Mouse (Mus musculus) stomach, postnatal 0 days (tissue): ENCODE results near the gene Celsr3. TPM values are rescaled to one million over a fixed set of nuclear protein-coding genes. Genes with fewer than 3 reads are reported as not detected.

ENCODE experiments used
- ATAC-seq: fragments of 200-750 bp; cut with Nextera tagmentation; 2 replicates; pipeline ENCODE4 v1.8.0; 2017; ENCODE audit not compliant: low FRiP score, low TSS enrichment
- DNase-seq: peaks from one replicate; pipeline ENCODE4 v3.0.0-alpha.2; 2016; ENCODE audit warnings: low spot score
- H3K27ac ChIP-seq: fragments of 300-500 bp; sonication (generic); replicated peaks from 2 replicates; pipeline ENCODE4 v1.5.1; 2014; ENCODE audit warnings: mild to moderate bottlenecking, control low read depth
- H3K27me3 ChIP-seq: fragments of 300-500 bp; sonication (generic); 2 replicates; pipeline ENCODE4 v1.6.1; 2014; ENCODE audit warnings: low read length; ENCODE audit not compliant: control insufficient read depth, insufficient read depth
- H3K36me3 ChIP-seq: fragments of 300-500 bp; sonication (generic); 2 replicates; pipeline ENCODE4 v1.6.1; 2014; ENCODE audit warnings: low read length, mixed read lengths; ENCODE audit not compliant: control insufficient read depth, insufficient read depth
- H3K4me1 ChIP-seq: fragments of 300-500 bp; sonication (generic); replicated peaks from 2 replicates; pipeline ENCODE4 v1.6.1; 2014; ENCODE audit warnings: antibody characterized with exemption; ENCODE audit not compliant: control insufficient read depth, insufficient read depth
- H3K4me2 ChIP-seq: fragments of 300-500 bp; sonication (generic); replicated peaks from 2 replicates; pipeline ENCODE4 v1.6.1; 2014; ENCODE audit warnings: low read depth, mild to moderate bottlenecking, control low read depth, moderate library complexity
- H3K4me3 ChIP-seq: fragments of 300-500 bp; sonication (generic); 2 replicates; pipeline ENCODE4 v1.5.1; 2014; ENCODE audit warnings: low read depth, low read length, control low read depth
- H3K9ac ChIP-seq: fragments of 300-500 bp; sonication (generic); 2 replicates; pipeline ENCODE4 v1.6.1; 2014; ENCODE audit warnings: mild to moderate bottlenecking, low read length, control low read depth, mixed read lengths
- H3K9me3 ChIP-seq: fragments of 300-500 bp; sonication (generic); 2 replicates; pipeline ENCODE4 v1.6.1; 2016; ENCODE audit warnings: low read length; ENCODE audit not compliant: control insufficient read depth
- CTCF ChIP-seq: IDR thresholded peaks from 2 replicates; pipeline ENCODE4 v1.5.1; 2016; ENCODE audit warnings: antibody characterized with exemption, low read depth, mild to moderate bottlenecking, moderate library complexity
- EP300 ChIP-seq: optimal IDR thresholded peaks from 2 replicates; pipeline ENCODE3; 2016; ENCODE audit warnings: antibody characterized with exemption
- WGBS: fragments of 180-500 bp; shearing (Covaris S2); extraction: QIAGEN DNeasy Blood & Tissue Kit; methylation state at CpG from one replicate; pipeline ENCODE4 v1.1.7; 2014; 5-methylcytosine and 5-hydroxymethylcytosine counted together
- polyA plus RNA-seq: library from polyadenylated mRNA; unstranded; fragments of >200 nt; fragmentation: Nextera tagmentation; extraction: Ambion mirVana; gene quantifications from 2 replicates; pipeline ENCODE4 v1.2.1, GENCODE M21; 2015

Gene Celsr3
- polyA plus RNA-seq = 0.15 and 0.22 TPM in 2 replicates

DNA sequence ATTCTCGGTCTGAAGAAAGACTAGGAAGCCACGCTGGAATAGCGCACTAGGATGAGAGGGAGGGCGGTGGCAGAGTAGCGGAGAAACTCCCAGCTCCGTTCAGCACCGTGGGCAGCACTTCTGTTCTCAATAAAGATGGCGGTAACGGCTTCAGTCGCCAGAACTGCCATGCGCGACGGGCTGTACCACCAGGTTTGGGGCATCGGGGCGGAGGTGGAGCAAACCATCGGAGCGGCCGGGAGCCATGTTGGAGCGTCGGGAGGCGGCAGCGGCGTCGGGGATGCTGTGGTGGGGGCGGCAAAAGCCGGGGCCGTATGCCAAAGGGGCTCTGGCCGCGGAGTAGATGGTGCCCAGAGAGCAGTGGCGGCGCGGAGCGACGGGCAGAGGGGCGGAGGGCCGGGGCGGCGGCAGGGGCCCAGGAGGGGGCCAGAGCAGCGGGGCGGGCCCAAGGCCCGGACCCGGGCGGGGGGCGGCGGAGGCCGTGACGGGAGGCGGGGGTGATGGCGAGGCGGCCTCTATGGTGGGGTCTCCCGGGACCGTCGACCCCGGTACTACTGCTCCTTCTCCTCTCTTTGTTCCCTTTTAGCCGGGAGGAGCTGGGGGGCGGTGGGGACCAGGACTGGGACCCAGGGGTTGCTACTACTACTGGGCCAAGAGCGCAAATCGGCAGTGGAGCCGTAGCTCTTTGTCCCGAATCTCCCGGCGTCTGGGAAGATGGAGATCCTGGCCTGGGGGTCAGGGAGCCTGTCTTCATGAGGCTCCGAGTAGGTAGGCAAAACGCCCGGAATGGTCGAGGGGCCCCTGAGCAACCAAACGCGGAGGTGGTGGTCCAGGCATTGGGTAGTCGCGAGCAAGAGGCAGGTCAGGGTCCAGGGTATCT lies at the start of gene Celsr3:
Celsr3 (plus strand) TSS at position 501 of the 880 bp plus-strand sequence.
- DNase-seq = peak; percentile 82
- Histone ChIP-seq H3K27ac (no peak within 1 kb of the TSS), H3K36me3 (no peaks in the 10 kb centered on the region), H3K4me3 (peak within 1 kb of the TSS; percentile 31), H3K4me2 (peak within 1 kb of the TSS; percentile 69), H3K27me3 (peaks cover 21% of the 10 kb centered on the region), H3K9me3 (no peaks in the 10 kb centered on the region), H3K9ac (no peak within 1 kb of the TSS), H3K4me1 (0 out of 2 replicates have a peak, but pooled peaks cover 5% of the 10 kb centered on the region)
- TF ChIP-seq EP300 (no peak), CTCF (no peak)
- ATAC-seq = peak; percentile 45; the same call in 1 of the 2 replicates
- 2% methylated on average over 52 of the region's 70 CpGs for WGBS

DNA sequence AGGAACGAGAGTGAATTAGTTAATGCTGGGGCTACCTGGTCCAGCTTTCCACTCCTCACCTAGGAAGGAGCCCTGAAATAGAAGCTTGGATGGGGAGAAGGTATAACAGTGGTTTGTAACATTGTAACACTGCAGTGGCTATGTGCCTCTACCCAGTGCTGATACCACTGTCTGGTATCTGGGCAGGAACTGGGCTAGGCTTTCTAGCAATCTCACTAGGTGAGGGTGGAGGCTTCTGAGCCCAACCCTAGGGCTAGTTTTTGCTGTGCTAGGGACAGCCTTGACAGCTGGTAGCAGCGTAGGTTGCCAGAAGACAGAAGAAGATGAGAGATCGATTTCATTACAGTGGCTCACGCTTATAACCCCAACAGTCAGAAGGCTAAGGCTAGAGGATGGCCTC lies 49.5 kb upstream of the Celsr3 start:
- Histone ChIP-seq H3K9me3 (no peaks in the 10 kb centered on the region), H3K36me3 (no peaks in the 10 kb centered on the region), H3K27me3 (no peaks in the 10 kb centered on the region), H3K27ac (no peak overlapping the region), H3K9ac (no peak overlapping the region), H3K4me3 (no peak overlapping the region), H3K4me1 (peaks cover 4% of the 10 kb centered on the region; the same call in 1 of the 2 replicates), H3K4me2 (no peak overlapping the region)
- TF ChIP-seq CTCF (no peak), EP300 (no peak)
- peak; percentile 43 for DNase-seq
- WGBS = 74% methylated on average over 4 of the region's 4 CpGs
- ATAC-seq = peak; percentile 92

DNA sequence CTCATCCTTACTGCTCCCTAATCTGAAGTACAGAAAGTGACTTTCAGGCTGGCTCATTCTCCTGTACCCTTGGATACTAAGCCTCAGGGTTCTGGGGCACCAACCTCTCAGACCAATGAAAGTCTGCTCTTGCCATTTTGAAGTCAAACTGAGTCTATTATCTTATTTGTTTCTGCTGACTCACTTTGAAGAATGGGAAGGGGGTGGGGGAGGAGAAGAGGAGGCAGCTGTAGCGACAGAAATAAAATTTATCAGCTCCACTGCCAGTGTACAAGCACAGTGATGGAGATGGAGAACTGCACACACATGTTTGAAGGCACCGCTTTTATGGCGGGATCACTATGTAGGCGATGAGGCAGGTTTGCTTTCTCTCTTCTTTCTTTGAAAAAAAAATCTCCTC lies 48.8 kb upstream of the Celsr3 start:
- ATAC-seq (no peak), DNase-seq (no peak)
- TF ChIP-seq CTCF (no peak), EP300 (no peak)
- Histone ChIP-seq H3K4me1 (peaks cover 4% of the 10 kb centered on the region; the same call in 1 of the 2 replicates), H3K9me3 (no peaks in the 10 kb centered on the region), H3K27ac (no peak overlapping the region), H3K4me2 (no peak overlapping the region), H3K4me3 (no peak overlapping the region), H3K36me3 (no peaks in the 10 kb centered on the region), H3K9ac (no peak overlapping the region), H3K27me3 (no peaks in the 10 kb centered on the region)
- WGBS = 73% methylated on average over 4 of the region's 4 CpGs

DNA sequence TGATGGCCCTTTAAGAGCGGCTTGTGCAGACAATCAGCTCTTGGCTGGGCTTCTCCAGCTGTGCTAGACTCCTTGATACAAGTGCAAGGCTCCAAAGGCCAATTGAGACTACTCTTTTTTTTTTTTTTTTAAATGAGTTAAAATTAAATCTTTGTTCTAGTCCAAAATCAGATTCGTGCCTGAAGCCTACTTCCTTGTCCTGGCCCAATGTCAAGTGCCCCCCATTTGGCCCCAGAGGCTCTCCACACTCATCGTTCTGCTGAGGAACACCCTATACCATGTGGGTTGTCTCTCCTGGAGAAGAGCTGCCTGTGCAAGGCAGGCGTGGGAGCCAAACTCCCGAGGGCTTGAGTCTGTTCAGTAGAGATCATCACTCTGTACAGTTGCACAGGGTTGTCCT lies 45.2 kb upstream of the Celsr3 start:
- H3K27ac ChIP-seq = no peak overlapping the region
- H3K36me3 ChIP-seq = no peaks in the 10 kb centered on the region
- ATAC-seq (no peak), DNase-seq (no peak)
- no peaks in the 10 kb centered on the region; the same call in none of the 2 replicates for H3K4me1 ChIP-seq
- no peak overlapping the region for H3K4me3 ChIP-seq
- H3K9me3 ChIP-seq = no peaks in the 10 kb centered on the region
- no peak overlapping the region for H3K4me2 ChIP-seq
- 37% methylated on average over 5 of the region's 5 CpGs for WGBS
- TF ChIP-seq CTCF = no peak
- TF ChIP-seq EP300 = no peak
- H3K9ac ChIP-seq = no peak overlapping the region
- no peaks in the 10 kb centered on the region for H3K27me3 ChIP-seq

DNA sequence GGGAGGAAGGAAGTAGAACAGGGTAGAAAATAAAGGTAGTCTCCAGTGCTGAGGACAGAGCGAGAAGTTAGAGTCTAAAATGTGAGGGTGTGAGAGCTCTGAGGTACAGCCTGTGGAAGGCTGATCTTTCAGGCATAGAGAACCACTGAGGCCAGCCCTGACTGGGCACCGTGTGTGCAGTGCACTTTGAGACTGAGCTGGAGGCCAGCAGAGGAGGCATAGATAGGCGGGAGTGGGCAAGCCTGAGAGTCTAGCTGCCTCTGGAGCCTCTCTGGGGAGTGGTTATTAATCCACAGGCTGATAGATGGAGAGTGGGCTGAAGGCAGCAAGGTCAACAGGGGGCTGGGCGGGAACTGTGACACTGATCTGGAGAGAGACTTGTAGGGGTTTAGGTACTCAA lies 44.2 kb upstream of the Celsr3 start:
- no peak overlapping the region for H3K9ac ChIP-seq
- no peak for ATAC-seq
- no peaks in the 10 kb centered on the region; the same call in none of the 2 replicates for H3K4me1 ChIP-seq
- no peak overlapping the region for H3K4me2 ChIP-seq
- WGBS = 50% methylated on average over 4 of the region's 4 CpGs
- TF ChIP-seq CTCF (no peak), EP300 (no peak)
- H3K36me3 ChIP-seq = no peaks in the 10 kb centered on the region
- H3K9me3 ChIP-seq = no peaks in the 10 kb centered on the region
- H3K4me3 ChIP-seq = no peak overlapping the region
- no peaks in the 10 kb centered on the region for H3K27me3 ChIP-seq
- DNase-seq = no peak
- no peak overlapping the region for H3K27ac ChIP-seq
